Mouse (Mus musculus): ENCODE results near the gene Rgs8.

Gene Rgs8

DNA sequence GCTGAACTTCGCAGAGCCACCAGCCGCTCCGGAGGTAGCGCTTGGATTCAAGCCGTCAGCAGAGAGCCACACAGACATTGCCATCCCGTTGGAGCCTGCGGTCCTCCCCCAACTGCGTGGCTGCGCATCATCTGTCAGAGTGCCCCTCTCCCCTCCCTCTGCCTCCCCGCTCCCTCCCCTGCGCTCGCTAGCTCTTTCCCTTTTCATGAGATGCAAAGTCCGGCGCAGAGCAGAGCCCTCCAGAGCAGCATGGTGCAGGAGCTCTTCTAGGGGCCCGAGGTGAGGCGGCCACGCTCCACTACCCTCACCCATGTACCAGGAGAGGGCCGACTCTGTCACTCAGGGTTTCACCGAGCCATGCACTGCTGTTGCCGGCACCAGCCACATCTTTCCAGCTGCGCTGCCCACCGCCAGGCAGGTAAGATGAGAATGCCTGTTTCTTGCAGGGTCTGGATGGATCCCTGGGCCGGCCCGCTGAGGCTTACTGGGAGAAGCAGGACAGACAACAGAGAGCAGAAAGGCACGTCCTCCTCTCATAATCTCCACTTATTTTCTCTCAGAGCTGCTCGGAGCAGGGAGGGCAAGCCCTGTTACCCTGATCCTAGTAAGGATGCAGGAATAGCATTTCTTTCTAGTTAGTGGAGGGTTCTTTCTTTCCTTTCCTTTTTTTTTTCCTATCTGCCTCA, at the start of gene Rgs8:
Gene Rgs8, plus strand, starts transcription at position 88 of the 686 bp plus-strand sequence.
- in situ Hi-C loops (cut with MboI, MseI) = no loop called here

DNA sequence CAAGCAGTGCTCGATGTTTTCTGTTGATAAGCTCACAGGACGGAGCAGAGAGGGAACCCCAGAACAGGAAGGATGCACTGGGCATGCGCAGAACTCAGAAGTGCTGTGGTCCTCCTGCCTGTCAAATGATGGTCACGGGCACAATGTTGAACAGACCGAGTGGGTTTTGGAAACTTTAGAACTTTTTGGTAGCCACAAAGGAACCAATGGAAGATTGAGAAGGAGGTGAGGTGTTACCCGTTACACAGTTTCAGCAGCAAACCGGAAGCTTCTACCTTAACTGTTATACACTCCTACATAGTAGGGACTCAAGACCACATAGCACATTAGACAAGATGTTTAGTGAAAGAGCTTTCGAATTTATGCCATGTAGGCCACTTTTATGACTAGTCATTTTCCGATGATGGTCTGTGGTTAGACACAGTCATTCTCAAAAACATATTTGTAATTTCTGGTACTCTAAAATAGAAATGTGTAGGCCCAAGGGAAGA, 35.4 kb upstream of the Rgs8 start:
- in situ Hi-C loops (cut with MboI, MseI) = loop anchor here (10.0 kb wide), 1 partner anchor 1447 kb away; no protein-coding TSS in a partner anchor

DNA sequence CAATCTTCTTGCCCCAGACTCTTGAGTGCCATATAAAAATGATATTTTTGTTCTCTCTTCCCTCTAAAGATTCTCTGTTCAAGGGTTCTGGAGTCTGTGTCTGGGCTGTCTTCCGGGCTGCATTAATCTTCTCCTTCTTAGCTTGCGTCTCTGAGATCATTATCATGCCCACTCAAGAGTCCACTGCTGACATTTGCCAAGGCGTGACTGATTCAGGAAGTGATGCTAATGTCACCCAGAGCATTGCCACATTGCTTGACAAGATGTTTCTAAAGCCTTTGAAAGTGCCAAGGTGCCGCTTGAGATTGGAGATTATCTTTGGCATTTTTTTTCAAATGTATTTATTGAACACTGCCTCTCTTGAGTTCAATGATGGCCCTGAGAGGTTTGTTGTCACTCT, 29.8 kb upstream of the Rgs8 start:
- in situ Hi-C loops (cut with MboI, MseI) = no loop called here

DNA sequence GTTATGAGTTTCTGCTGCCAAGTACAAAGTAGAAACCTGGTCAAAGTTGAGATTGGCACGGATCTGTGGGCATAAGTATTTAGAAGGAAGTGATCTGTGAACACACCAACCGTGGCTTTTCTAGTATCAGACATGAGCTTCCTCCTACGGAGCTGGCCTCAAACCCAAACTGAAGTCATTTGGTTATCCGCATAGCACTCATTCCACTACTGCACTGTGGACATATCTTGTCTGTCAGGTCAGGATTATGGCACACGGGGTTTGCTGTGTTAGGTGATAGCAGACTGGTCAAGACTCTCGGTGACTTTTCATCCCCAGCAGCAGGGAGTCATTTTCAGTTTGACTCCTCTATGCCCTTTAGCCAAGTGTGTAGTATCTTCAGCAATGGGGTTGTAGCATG, 20.1 kb upstream of the Rgs8 start:
- in situ Hi-C loops (cut with MboI, MseI) = loop anchor here (5.0 kb wide), 1 partner anchor 95 kb away; no protein-coding TSS in a partner anchor

DNA sequence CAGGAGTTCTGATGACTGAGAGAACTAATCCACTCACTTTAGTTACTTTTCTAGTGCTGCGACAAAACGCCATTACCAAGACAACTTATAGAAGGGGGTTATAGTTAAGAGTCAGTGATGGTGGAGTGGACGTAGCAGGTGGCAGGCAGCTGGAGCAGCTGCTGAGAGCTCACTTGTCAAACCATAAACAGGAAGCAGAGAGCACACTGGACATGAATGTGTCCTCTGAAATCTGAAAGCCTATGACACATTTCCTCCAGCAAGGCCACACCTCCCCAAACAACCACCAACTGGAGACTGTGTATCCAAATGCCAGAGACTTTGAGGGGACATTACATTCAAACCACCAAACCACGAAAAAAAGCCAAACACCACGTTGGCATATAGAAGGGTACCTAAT, 17.8 kb upstream of the Rgs8 start:
- in situ Hi-C loops (cut with MboI, MseI) = no loop called here

DNA sequence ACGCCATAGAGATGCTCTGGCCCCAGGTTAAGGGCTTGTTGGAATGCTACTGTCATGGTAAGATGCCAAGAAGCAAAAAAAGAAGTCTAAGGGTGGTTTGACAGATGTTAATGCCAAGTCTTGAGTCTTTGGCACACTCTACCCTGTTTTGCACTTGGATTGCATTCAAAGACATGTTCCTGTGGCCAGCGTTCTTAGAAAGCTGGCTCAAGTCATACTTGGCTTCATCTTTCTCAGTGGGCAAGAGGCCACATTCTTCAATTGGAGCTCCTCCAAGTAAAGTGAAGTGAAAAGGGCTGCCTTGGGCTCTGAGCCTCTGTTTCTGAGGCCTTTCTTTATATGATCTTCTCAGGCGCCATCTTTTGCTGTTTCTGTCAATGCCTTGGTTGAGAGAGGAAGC, 17.3 kb upstream of the Rgs8 start:
- in situ Hi-C loops (cut with MboI, MseI) = no loop called here

DNA sequence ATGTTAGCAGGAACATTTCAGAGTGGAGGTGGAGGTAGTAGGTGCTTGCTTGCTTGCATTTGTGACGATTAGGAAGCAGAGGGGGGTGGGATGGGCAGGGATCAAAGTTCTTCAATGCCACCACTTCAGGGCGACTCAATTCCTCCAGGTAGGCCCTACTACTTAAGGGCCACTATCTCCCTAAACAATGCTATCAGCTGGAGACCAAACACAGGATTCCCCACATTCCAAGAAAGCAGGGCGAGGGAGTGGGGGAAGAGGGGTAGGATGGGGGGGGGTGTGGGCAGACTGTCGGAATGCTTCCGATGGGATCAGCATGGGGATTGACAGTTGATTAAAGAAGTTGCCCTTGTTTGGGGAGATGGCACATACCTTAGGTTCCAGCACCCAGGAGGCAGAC, 16.0 kb upstream of the Rgs8 start:
- in situ Hi-C loops (cut with MboI, MseI) = no loop called here

DNA sequence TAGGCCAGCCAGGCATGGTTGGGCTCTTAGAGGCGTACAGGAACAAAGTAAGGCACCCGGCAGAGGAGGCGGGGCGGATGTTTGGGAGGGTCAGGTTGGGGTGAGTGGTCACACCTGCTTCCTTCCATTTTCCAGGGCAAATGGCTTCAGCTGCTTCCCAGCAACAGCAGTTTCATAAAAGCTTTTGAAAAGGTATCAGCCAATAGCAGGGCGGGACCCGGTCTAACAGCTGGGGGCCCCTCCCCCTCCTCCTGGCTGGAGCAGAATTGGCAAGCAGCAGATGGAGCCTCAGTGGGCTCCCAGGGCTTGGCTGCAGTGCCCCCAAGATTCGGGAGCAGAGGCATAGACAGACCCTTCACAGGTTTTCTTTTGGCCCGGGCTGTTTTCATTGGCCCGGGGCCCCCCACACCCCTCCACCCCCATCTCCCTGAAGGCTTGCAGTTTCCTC, 11.3 kb upstream of the Rgs8 start:
- in situ Hi-C loops (cut with MboI, MseI) = no loop called here

DNA sequence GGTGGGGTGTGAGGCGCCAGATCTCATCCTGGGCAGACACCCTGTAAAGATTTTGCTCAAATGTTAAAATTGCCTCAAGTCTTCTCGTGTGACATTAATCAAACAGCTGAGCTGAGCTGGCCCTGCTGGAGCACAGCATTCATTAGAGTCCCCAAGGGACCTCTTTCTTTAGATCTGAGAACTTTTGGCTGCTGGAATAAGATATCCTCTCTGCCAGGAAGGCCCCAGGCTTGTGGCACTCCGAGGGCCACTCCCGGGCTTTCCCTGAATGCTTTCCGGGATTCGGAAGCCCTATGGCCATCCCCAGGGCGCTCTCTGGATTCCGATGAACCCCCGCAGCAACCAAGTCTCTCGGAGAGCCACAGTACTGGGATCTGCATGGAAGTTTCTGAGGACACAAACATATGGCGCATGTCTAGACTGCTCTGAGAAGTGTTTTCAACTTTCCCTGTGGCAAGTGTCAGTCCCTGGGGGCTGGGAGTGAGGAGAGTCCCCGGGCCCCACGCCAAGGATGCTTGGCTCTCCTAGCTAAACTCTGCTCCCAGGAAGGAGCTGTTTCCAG, 10.8 kb upstream of the Rgs8 start:
- in situ Hi-C loops (cut with MboI, MseI) = no loop called here

GRCm38 (mm10) chr1:153653674-153654073, 849 bp downstream of the Rgs8 start:
- in situ Hi-C loops (cut with MboI, MseI) = no loop called here

DNA sequence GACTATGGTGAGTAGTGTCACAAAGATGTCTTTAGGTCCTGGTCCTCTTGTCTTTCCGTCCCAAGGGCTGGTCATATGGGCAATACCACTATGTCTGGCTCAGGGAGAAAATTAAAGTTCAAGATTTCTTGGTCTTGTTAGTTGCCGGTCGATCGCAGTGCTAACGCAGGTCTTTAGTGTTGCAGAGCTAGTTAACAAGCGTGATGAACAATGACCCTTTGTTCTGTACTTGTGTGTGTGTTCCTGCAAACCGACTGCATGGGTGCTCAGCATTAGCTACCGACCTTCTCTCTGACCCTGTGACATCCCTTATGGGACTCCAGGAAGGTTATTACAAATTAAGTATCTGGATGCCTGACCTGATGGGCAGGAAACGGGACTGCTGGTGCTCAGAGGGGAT, 6.8 kb downstream of the Rgs8 start:
- in situ Hi-C loops (cut with MboI, MseI) = no loop called here

DNA sequence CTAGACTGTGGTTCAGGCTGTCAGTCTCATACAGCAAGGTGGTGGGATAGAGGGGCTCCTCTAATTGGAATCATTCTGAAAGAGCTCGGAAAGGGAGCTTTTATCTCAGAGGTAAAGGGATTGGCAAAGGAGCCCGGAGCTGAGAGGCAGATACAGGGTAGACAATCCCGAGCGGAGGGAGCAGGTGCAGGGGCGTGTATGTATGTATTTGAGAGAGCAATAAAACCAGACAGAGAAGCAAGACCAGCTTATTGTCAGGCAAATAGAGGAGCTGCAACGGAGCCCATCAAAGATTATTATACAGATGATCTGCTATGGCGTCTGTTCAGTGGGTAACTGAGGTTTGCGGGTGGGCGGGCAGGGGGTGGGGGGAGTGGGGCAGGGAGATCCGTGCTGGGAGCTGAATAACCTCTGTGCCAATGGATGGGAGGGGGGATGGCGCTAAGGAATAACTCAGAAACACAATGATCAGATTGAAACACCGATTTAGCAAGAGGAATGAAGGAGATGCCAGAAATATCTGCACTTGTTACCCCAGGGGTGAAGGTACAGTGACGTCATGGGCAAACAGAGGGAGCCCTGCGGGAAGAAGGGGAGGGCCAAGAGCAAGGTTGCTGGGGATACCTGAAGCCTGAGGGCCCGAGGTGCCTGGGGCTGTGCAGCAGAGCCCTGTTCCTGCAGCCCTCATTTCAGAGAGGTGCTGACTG, 8.3 kb downstream of the Rgs8 start:
- in situ Hi-C loops (cut with MboI, MseI) = no loop called here

- in situ Hi-C loops (cut with MboI, MseI) = no loop called here
Observed at GRCm38 (mm10) chr1:153661689-153662002, 8.8 kb downstream of the Rgs8 start.

GRCm38 (mm10) chr1:153662362-153662761, 9.5 kb downstream of the Rgs8 start:
- in situ Hi-C loops (cut with MboI, MseI) = no loop called here

DNA sequence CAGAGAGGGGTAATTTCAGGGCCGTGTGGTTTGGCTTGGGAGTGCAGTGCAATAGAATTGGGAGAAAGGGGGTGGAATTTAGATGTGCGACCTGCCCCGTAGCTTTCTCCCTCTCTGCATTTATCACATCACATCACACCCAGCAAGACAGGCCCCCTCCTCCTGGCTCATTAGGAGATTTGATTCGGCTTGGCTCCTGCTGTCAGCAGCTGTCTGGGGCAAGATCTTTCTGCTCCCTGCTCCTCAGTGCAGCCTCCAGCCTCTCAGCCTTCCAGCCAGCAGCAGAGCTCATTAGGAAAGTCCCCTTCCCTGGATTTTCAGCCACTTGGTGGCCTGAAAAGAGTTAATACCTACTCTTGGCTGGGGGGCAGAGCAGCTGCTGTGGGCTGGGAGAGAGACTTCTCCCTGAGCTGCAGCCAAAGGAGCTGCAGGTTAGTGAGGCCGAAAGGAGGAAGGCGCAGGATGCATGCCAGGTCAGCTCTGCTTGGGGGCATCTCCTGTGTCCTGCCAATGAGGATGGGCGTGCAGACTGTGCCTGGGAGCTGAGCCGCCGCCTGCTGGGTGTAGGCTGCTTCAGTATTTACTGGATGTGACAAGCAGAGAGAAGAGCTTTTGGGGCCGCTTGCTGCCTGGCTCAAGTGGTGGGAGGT, 12.4 kb downstream of the Rgs8 start:
- in situ Hi-C loops (cut with MboI, MseI) = no loop called here

DNA sequence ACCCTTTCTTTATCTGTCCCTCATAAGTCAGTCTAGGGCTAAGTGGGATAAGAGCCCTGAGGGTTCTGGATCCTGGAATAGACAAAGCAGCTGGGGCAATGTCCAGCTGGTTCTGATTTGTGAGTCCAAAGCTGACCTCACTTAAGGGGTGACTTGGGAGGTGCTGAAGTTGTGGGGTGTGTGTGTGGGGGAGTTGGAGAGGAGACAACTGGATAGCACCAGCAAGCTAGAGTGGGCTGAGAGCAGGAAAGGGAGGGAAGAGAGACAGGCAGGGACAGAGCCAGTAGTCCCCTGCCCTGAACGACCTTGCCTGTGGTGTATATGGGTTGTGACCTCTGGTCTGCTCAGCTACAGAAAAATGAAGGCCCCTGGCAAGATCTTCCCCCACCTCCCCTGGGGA, 13.4 kb downstream of the Rgs8 start:
- in situ Hi-C loops (cut with MboI, MseI) = no loop called here

DNA sequence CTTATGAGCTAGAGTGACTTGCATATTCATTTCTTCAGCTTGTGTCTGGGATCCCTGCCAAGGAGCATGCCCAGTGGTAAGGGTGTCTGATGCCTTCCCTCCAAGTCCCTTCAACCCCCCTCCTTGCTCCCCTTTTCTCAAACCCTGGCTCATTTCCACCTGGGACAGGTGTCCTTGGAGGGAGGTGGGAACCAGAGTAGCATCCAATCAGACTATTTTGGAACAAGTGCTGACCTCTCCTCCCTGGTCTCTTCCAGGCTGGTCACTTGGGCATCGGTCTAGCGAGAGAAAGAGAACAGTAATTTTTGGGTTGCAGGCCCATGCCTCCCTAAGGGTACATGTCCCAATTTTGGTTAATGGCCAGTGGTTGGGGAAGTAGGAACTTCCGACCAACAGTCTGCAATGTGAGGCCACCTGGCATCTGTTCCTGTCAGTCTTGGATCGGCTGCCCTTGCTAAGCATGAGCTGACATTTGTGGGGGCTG, 14.5 kb downstream of the Rgs8 start:
- in situ Hi-C loops (cut with MboI, MseI) = no loop called here

GRCm38 (mm10) chr1:153667781-153668180, 15.0 kb downstream of the Rgs8 start:
- in situ Hi-C loops (cut with MboI, MseI) = no loop called here

DNA sequence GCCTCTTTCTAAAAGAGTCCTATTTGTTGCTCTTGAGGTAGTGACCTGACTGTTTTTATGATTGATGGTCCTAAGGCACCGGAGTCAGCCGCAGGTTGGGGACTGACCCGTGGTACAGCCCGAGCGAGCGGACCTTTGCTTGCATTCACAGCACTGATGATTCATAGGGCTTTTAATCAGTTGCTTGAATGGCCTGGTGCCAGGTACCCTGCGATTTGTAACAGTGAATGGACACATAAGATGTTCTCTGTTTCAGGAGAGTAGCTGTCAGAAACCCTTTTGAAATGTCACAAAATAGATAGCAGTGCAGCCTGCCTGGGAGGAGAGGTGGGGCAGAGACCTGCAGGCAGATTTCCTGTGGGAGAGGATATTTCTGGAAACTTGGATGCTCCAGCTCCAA, 16.3 kb downstream of the Rgs8 start:
- in situ Hi-C loops (cut with MboI, MseI) = no loop called here

DNA sequence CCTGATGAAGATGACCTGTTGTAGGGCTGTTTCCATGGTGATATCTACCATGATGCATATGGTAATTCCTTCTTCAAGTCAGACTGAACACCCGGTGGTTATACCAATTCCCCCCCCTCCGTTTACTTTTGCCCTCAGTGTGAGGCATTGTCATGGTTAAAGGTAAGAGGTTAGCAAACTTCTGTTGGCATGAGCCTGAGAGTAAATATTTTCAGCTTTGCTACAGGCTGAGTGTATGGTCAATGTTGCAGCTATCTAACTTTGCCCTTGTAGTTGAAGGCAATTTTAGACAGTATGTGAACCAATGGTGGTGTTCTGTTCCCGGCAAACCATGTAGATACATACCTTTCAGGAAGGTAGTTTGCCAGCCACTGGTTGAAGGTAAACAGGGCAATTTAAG, 16.9 kb downstream of the Rgs8 start:
- in situ Hi-C loops (cut with MboI, MseI) = loop anchor here (10.0 kb wide), 1 partner anchor 1255 kb away; no protein-coding TSS in a partner anchor

DNA sequence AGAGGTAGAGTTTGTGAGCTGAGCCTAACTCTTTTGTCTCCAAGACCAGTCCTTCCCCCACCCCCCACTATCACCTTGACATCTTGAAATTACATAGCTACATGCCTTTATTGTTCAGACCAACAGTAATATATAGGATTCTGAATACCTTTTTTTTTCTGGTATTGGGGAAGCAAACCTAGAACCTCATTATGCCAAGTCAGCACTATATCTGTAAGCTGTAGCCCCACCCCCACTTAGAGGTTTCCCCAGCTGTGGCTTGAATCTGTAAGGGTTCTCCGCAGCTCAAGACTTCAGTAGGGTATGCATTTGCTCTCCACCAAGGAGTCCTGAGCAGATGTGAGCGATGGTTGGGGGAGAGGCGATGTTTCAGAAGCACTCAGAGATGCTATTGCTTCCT, 18.5 kb downstream of the Rgs8 start:
- in situ Hi-C loops (cut with MboI, MseI) = loop anchor here (10.0 kb wide), 1 partner anchor 1253 kb away; no protein-coding TSS in a partner anchor

DNA sequence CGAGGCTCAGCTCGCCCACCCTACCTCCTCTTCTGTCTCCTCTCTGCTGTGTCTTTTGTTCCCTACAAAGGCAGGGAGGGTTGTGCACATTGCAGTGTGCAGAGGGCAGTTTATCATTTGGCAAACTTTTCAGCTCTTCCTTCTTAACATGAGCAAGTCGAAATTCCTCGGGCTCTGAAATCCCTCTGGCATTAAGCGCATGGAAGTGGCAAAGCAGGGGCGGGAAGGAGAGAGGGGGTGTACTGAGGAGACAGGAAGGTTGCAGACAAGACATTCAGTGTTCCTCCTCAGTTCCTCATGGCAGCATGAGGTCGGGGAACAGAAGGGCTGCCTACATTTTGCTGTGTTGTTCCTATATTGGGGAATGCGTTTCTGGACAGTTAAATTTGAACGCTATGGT, 19.9 kb downstream of the Rgs8 start:
- in situ Hi-C loops (cut with MboI, MseI) = loop anchor here (10.0 kb wide), 1 partner anchor 1252 kb away; no protein-coding TSS in a partner anchor
